ENCODE assay signal across 11 mouse cellular contexts in genomic region chr2:52426041-52426440, GRCm38 (mm10). TPM values are rescaled to one million over a fixed set of nuclear protein-coding genes. Genes with fewer than 3 reads are reported as not detected.
A peak's percentile ranks its signal among the peaks of the same experiment; 100 is the strongest.
DNase-seq lines count a peak whose midpoint lies in the region; ATAC-seq and TF ChIP-seq lines count a peak whose summit lies in the region.
"Had no signal": no experiment of that assay in that cellular context is flagged by ENCODE, and none has a peak within 500 bp of the region (broad histone marks: within the 10 kb centered on the region; RNA-seq: fewer than 3 reads in every experiment).

No protein-coding gene starts in this region.

- H3K36me3 ChIP-seq in intestine, embryonic 14.5 days (ENCODE audit: control insufficient read depth, insufficient read depth, low read length): no peaks in the 10 kb centered on the region
- H3K36me3 ChIP-seq in intestine, postnatal 0 days (ENCODE audit: control insufficient read depth, insufficient read depth): no peaks in the 10 kb centered on the region
- no peaks in the 10 kb centered on the region for H3K36me3 ChIP-seq in neural tube, embryonic 13.5 days
- no peaks in the 10 kb centered on the region for H3K36me3 ChIP-seq in intestine, embryonic 15.5 days
- no peaks in the 10 kb centered on the region for H3K36me3 ChIP-seq in stomach, embryonic 15.5 days
- H3K36me3 ChIP-seq: forebrain, embryonic 12.5 days had no signal

- H3K4me2 ChIP-seq in intestine, embryonic 14.5 days (ENCODE audit: low read length): peak overlapping the region; percentile 78; the same call in 1 of the 2 replicates
- no peak overlapping the region; the same call in 1 of the 2 replicates for H3K4me2 ChIP-seq in intestine, postnatal 0 days (replicated peaks; ENCODE audit: low read depth)
- peak overlapping the region; percentile 74; the same call in 1 of the 2 replicates for H3K4me2 ChIP-seq in neural tube, embryonic 13.5 days
- peak overlapping the region; percentile 71; the same call in 1 of the 2 replicates for H3K4me2 ChIP-seq in intestine, embryonic 15.5 days (replicated peaks)
- H3K4me2 ChIP-seq in stomach, embryonic 15.5 days: no peak overlapping the region

- no peaks in the 10 kb centered on the region for H3K27me3 ChIP-seq in intestine, embryonic 14.5 days (replicated peaks; ENCODE audit: control insufficient read depth, insufficient read depth, low read length)
- no peaks in the 10 kb centered on the region for H3K27me3 ChIP-seq in intestine, postnatal 0 days (replicated peaks; ENCODE audit: control insufficient read depth, insufficient read depth, low read length)
- no peaks in the 10 kb centered on the region for H3K27me3 ChIP-seq in neural tube, embryonic 13.5 days
- H3K27me3 ChIP-seq in intestine, embryonic 15.5 days (replicated peaks): no peaks in the 10 kb centered on the region
- no peaks in the 10 kb centered on the region for H3K27me3 ChIP-seq in stomach, embryonic 15.5 days (replicated peaks)
- H3K27me3 ChIP-seq: forebrain, embryonic 12.5 days had no signal

- WGBS in intestine, embryonic 14.5 days: 90% methylated on average over 3 of the region's 3 CpGs
- 87% methylated on average over 3 of the region's 3 CpGs for WGBS in intestine, postnatal 0 days
- 94% methylated on average over 3 of the region's 3 CpGs for WGBS in neural tube, embryonic 13.5 days
- 88% methylated on average over 3 of the region's 3 CpGs for WGBS in intestine, embryonic 15.5 days
- WGBS in stomach, embryonic 15.5 days: 79% methylated on average over 3 of the region's 3 CpGs

- H3K9ac ChIP-seq in intestine, embryonic 14.5 days (ENCODE audit: low read length): no peak overlapping the region
- no peak overlapping the region for H3K9ac ChIP-seq in intestine, postnatal 0 days (ENCODE audit: low read depth, low read length)
- no peak overlapping the region for H3K9ac ChIP-seq in neural tube, embryonic 13.5 days
- no peak overlapping the region for H3K9ac ChIP-seq in intestine, embryonic 15.5 days
- no peak overlapping the region for H3K9ac ChIP-seq in stomach, embryonic 15.5 days

- H3K9me3 ChIP-seq in intestine, embryonic 14.5 days (ENCODE audit: control insufficient read depth, low read length): no peaks in the 10 kb centered on the region
- no peaks in the 10 kb centered on the region for H3K9me3 ChIP-seq in intestine, postnatal 0 days (ENCODE audit: control insufficient read depth)
- no peaks in the 10 kb centered on the region for H3K9me3 ChIP-seq in neural tube, embryonic 13.5 days
- H3K9me3 ChIP-seq in intestine, embryonic 15.5 days: no peaks in the 10 kb centered on the region
- no peaks in the 10 kb centered on the region for H3K9me3 ChIP-seq in stomach, embryonic 15.5 days
- H3K9me3 ChIP-seq: forebrain, embryonic 12.5 days had no signal

- no peak for DNase-seq in intestine, embryonic 14.5 days (ENCODE audit: low spot score)
- no peak for DNase-seq in neural tube, embryonic 10.5 days (ENCODE audit: extremely low spot score, low spot score)
- no peak for DNase-seq in right cerebral cortex, adult 18-20 months
- DNase-seq in cerebellum, adult 11 months: no peak
- DNase-seq: cerebellum, adult 11-12 months; spleen, adult 18-20 months had no signal

- TF ChIP-seq CTCF in intestine, postnatal 0 days (IDR thresholded peaks at IDR 0.05; ENCODE audit: low read depth): no peak

- H3K4me1 ChIP-seq in intestine, embryonic 14.5 days (replicated peaks; ENCODE audit: control insufficient read depth, insufficient read depth, low read length): peaks cover 24% of the 10 kb centered on the region
- no peaks in the 10 kb centered on the region for H3K4me1 ChIP-seq in intestine, postnatal 0 days (replicated peaks; ENCODE audit: control insufficient read depth, insufficient read depth, low read length)
- peaks cover 31% of the 10 kb centered on the region for H3K4me1 ChIP-seq in neural tube, embryonic 13.5 days (replicated peaks)
- H3K4me1 ChIP-seq in intestine, embryonic 15.5 days (replicated peaks): peaks cover 12% of the 10 kb centered on the region
- peaks cover 15% of the 10 kb centered on the region; the same call in 1 of the 2 replicates for H3K4me1 ChIP-seq in stomach, embryonic 15.5 days

- H3K4me3 ChIP-seq in intestine, embryonic 14.5 days (ENCODE audit: low read depth, low read length): peak overlapping the region; percentile 89; the same call in 1 of the 2 replicates
- H3K4me3 ChIP-seq in intestine, postnatal 0 days (ENCODE audit: low read depth, low read length): no peak overlapping the region
- H3K4me3 ChIP-seq in neural tube, embryonic 13.5 days: no peak overlapping the region
- no peak overlapping the region; the same call in 1 of the 2 replicates for H3K4me3 ChIP-seq in intestine, embryonic 15.5 days (replicated peaks)
- peak overlapping the region; percentile 96; the same call in 1 of the 2 replicates for H3K4me3 ChIP-seq in stomach, embryonic 15.5 days (replicated peaks)

- no peak for ATAC-seq in intestine, embryonic 14.5 days (replicated peaks; ENCODE audit: low FRiP score, low TSS enrichment, low read depth)
- ATAC-seq in intestine, postnatal 0 days: no peak
- no peak for ATAC-seq in neural tube, embryonic 13.5 days (ENCODE audit: low read depth)
- no peak for ATAC-seq in intestine, embryonic 15.5 days
- no peak for ATAC-seq in stomach, embryonic 15.5 days (ENCODE audit: insufficient read depth, low FRiP score, low read depth)

- no peak overlapping the region for H3K27ac ChIP-seq in intestine, embryonic 14.5 days (ENCODE audit: low read depth)
- no peak overlapping the region for H3K27ac ChIP-seq in intestine, postnatal 0 days (ENCODE audit: low read depth, low read length)
- no peak overlapping the region for H3K27ac ChIP-seq in neural tube, embryonic 13.5 days (replicated peaks)
- H3K27ac ChIP-seq in intestine, embryonic 15.5 days: no peak overlapping the region
- no peak overlapping the region for H3K27ac ChIP-seq in stomach, embryonic 15.5 days
- H3K27ac ChIP-seq: forebrain, embryonic 12.5 days had no signal

RNA-seq across cellular contexts. Expression of gene Arl5a, which starts 1.3 kb away (rescaled TPM):
- polyA plus RNA-seq in intestine, embryonic 14.5 days (2014; fragmentation: Nextera tagmentation; extraction: Ambion mirVana): 54.3 and 57.0 TPM in 2 replicates
- polyA plus RNA-seq in intestine, postnatal 0 days (2015; fragmentation: Nextera tagmentation; extraction: Ambion mirVana): 27.4 and 31.1 TPM in 2 replicates
- 40.9 and 45.3 TPM in 2 replicates for polyA plus RNA-seq in neural tube, embryonic 13.5 days (2015; fragmentation: Nextera tagmentation; extraction: Ambion mirVana)
- polyA plus RNA-seq in intestine, embryonic 15.5 days (2015; fragmentation: Nextera tagmentation; extraction: Ambion mirVana): 33.3 and 36.4 TPM in 2 replicates
- polyA plus RNA-seq in stomach, embryonic 15.5 days (2015; fragmentation: Nextera tagmentation; extraction: Ambion mirVana): 35.9 and 37.1 TPM in 2 replicates

RNA-seq across cellular contexts. Expression of gene Neb, which starts 47.8 kb away (rescaled TPM):
- polyA plus RNA-seq in intestine, embryonic 14.5 days (2014; fragmentation: Nextera tagmentation; extraction: Ambion mirVana): 0.07 and 0.35 TPM in 2 replicates
- 0.10 and 0.17 TPM in 2 replicates for polyA plus RNA-seq in intestine, postnatal 0 days (2015; fragmentation: Nextera tagmentation; extraction: Ambion mirVana)
- 3.5 and 12.6 TPM in 2 replicates for polyA plus RNA-seq in neural tube, embryonic 13.5 days (2015; fragmentation: Nextera tagmentation; extraction: Ambion mirVana)
- 0.59 and 1.4 TPM in 2 replicates for polyA plus RNA-seq in intestine, embryonic 15.5 days (2015; fragmentation: Nextera tagmentation; extraction: Ambion mirVana)
- 1.4 and 4.3 TPM in 2 replicates for polyA plus RNA-seq in stomach, embryonic 15.5 days (2015; fragmentation: Nextera tagmentation; extraction: Ambion mirVana)

Comparison
In these comparisons a context has a peak if more than half of its experiments do, and no peak if none do; other contexts are left out.
1. H3K4me2 ChIP-seq: peak in intestine, embryonic 14.5 days (single experiment), neural tube, embryonic 13.5 days (single experiment) and intestine, embryonic 15.5 days (single experiment); none in intestine, postnatal 0 days (single experiment) and stomach, embryonic 15.5 days (single experiment).
2. H3K4me3 ChIP-seq: peak in intestine, embryonic 14.5 days (single experiment) and stomach, embryonic 15.5 days (single experiment); none in intestine, postnatal 0 days (single experiment), neural tube, embryonic 13.5 days (single experiment) and intestine, embryonic 15.5 days (single experiment).